Mouse (Mus musculus): Measurements from ENCODE around the gene Six6.
A peak's percentile ranks its signal among the peaks of the same experiment; 100 is the strongest.

Six6 gene

DNA sequence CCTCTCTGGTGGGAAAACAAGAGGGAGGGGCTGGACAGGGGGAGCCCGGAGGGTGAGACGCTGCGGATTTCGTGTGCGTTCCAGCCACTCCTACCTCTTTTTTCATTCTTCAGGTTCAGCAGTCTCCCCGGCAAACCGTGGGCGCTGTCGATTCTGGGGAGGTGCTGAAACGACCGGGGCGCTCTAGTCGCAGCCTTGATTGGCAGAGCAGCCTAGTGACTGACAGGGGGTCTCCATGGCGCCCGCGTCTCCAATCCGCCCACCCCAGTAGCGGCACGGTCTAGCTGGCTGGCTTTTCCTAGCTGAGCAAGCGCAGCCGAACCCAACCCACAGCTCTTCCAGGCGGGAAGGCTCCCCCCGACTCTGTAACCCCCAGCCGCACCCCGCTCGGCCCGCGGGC, at the start of gene Six6:
Gene Six6 (plus strand): TSS at position 277 of the 400 bp plus-strand sequence.
- no peak for DNase-seq

DNA sequence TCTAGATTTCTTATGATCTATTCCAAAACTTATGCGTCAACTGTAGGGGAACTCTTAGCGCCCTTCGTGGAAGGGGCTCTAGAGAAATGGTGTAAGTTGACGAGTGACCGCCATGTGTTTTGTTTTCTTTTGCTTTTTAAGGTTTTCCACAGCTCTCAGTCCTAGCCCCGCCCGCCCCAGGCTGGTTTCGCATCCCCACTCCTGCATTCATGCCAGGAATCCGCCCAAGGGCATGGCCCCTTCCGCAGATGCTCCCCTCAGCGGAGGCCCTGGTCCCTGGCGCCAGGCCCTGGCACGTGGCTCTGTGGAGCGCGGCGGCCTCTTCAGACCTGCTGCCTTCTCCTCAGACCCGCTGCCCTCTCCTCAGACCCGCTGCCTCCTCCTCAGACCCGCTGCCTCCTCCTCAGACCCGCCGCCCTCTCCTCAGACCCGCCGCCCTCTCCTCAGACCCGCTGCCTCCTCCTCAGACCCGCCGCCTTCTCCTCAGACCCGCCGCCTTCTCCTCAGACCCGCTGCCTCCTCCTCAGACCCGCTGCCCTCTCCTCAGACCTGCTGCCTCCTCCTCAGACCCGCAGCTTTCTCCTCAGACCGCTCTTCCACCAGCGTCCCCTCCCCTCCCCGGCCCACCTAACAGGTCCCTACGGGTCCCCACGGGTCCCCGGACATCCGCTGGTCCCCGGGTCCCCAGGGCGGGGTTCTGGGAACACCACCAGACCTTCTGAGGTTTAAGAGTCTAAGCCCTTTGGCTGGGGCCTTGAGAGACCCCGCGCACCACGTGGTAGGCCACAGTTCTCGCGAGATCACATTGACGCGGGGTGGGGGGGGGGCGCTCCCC, 22.3 kb upstream of the Six6 start:
- no peak for DNase-seq

DNA sequence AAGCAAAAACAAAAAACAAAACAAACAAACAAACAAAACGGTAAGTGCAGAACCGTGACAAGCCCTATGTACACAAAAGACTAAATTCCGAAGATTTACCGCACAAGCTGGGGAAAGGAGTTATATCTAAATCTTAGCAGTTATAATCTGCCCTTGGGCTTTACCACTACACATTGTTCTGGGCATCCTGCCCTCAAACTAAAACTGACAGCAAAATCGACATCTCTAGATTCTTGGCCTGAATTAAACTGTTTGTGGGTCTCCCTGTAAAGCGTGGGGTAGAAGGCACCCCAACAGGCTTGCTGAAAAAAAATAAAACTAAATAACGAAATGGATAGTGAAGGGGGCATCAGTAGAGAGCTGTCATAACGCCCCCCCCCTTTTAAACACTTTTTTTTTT, 2.9 kb upstream of the Six6 start:
- DNase-seq: no peak

DNA sequence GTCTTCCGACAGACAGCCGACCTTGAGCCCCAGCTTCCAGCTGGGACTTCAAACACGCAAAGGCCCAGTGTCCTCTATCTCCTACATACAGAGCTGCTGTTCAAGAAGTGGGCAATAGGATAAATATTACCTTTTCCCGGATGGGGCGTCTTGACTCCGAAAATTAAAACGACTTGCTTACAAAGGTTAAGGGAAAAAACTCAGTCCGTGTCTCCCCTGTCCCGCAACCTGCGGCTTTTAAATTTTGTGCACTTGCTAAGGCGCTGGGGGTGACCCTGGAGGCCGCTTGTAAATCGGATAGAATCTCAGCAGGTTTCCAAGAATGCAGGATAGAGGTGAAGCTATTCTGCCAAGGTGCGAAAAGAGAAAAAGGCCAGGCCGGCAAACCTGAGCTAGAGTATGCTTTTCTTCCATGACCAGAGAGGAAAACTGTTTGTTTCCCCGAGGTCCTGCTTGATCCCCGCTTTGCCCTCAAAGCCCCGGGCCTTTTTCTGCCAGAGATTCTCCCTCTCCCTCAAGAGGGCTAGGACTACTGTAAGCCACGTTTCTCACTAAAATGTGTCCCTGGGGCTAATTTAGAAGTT, 2.1 kb upstream of the Six6 start:
- no peak for DNase-seq

DNA sequence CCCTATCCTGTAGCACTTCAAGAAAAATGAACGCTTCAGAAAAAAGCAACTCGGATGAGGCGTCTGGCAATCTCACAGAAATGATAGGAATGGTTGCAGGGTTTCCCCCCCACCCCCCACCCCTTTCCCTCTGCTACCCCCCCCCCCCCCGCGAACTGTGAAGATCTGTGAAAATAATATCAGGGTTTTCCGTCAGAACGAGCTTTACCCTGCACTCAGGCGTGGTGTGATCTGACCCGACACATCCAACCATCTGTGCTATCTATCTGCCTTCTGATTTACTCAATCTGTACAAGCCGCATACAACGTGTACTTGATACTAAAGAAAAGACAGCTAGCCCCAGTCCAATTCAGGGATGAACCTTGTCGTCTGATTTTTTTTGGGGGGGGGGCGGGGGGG, 1.5 kb upstream of the Six6 start:
- no peak for DNase-seq

DNA sequence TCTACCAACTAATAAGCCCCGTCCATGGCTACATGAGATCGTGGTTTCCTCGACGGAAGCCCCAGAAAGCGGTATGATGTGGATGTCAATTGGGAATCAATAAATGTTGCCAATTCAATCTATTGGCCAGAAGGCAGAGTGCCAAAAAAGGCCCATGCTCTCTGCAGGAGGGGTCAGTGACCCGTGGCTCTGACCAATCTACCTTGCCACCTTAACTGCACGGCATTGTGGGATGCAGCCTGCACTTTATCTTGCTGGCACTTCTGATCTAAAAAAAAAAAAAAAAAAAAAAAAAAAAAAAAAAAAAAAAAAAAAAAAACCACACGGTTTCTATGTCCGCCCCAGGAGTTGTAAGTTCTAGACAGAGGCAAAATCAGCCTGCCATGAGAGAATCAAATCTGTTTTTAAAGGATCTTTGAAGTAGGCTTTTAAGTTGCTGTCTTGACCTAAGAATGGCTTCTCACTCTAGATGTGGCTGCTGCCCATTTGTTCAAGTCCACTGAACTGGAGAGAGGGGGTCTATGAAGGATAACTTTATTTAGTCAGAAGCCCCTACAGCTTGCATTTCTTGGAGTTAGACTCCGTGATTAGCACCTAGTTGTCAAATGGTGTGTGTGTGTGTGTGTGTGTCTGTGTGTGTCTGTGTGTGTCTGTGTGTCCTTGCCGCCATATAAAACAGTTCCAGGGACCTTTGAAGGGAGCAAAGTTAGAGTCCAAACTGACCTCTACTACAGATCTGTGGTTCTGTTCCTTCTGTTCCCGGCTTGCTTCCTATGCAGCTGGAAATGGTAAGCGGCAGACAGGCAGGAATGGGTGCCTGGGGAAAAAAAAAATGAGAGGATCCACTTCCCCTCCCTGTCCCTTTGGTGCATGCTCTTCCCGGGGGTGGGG, 847 bp upstream of the Six6 start:
- DNase-seq: no peak

DNA sequence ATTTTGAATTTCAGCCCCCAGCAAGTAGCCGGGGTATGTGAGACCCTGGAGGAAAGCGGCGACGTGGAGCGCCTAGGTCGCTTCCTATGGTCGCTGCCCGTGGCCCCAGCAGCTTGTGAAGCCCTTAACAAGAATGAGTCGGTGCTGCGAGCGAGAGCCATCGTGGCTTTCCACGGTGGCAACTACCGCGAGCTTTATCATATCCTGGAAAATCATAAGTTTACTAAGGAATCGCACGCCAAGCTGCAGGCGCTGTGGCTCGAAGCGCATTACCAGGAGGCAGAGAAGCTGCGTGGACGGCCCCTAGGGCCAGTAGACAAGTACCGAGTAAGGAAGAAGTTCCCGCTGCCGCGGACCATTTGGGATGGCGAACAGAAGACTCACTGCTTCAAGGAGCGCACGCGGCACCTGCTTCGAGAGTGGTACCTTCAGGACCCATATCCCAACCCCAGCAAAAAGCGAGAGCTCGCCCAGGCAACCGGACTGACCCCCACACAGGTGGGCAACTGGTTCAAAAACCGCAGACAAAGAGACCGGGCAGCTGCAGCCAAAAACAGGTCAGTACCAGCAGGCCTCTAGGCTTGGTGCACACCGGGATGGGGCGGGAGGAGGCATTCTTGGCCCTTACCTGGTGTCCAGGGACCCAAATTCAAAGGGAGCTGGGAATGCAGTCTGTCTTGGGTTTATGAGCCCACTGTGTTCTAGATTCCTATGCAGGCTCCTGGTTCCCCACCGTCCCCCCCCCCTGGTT, 554 bp downstream of the Six6 start, which contains the start of gene 4930447C04Rik:
Gene 4930447C04Rik (minus strand): TSS at position 704 of the 751 bp plus-strand sequence.
- DNase-seq: no peak

DNA sequence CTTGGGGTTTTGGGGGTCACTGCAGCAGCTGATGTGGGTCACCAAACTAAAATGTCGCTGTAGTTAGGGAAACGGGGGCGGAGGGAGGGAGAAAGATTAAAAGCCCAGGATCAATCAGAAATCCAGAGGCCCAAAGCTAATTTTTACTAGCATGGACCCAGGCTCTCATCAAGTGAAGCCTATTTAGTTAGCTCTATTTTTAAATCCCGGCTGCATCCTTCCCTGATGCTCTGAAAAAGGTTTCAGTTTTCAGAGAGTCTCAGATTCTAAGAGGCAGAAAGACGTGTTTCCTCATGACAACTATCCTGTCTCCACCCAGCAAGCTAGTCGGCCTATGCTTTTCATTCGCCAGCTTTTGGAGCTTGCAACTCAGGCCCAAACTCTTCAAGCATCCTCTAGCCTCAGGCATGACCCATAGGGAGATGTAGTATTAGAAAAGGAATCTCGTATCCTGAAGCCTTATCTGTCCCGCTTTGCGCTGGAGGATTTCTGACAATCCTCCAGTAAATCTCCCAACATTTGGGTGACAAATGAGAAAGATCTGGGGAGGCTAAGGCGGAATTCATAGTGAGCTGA, 1.2 kb downstream of the Six6 start:
- no peak for DNase-seq

DNA sequence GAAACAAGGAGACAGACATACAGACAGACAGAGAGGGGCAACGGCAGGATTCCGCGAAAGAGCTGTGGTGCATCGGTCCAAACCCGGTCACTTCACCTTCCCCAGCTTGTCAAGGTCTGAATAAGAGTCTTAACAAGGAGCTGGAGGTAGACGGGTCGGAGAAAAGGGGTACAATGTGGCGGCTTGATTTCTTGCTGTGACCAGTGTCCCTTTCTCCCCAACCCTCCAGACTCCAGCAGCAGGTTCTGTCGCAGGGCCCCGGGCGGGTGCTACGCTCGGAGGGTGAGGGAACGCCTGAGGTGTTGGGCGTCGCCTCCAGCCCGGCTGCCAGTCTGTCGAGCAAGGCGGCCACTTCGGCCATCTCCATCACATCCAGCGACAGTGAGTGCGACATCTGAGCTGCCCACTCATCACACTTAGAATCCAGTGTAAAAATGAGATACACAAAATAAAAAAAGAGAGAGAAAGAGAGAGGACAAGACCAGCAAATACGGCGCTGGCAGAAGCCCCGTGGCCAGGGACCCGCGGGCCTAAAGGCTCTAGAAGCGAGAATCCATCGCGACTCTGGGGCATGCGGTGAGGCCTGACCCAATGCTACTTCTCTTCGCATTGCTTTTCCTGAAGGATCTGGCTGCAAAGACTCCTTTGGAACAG, 1.8 kb downstream of the Six6 start:
- no peak for DNase-seq

DNA sequence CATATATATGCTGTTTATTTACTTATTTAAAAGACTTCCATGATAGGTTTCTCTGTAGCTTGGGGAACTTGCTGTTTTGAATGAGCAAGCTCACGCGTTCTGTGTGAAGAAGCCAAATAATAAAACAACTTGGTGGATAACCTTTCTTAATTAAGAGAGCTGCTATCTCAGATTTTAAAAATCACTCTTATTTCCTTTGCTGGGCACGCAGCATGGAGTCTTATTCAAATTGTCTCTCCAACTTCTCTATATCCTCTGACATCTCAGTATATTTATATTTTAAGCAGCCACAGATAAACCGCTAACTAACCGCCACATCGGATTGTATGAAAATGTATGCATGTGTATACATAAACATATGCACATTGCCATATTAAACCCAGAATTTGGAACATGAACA, 2.5 kb downstream of the Six6 start:
- no peak for DNase-seq

DNA sequence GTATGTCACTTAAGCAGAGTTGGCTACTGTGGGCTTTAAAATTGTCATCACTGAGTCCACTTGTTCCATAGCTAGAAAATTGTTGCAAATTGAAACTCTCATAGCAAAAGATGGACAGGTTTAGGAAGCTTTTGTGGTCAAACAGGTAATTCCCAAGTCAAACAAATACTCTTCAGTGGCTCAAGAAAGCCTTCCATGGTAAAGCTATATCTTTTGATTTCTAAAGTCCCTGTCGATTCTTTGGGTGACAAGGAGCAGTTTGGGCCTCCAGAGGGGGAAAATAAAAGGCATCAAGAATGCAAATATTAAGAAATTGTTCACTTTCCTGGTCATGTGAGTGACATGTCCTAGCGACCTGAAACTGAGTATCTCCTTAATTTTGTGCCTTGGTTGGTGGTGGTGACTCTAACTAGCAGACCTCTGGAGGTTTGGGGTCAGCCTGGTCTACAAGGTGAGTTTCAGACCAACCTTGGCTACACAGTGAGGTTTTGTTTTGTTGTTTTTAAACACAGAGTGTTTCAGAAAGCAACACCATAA, 4.0 kb downstream of the Six6 start:
- no peak for DNase-seq

DNA sequence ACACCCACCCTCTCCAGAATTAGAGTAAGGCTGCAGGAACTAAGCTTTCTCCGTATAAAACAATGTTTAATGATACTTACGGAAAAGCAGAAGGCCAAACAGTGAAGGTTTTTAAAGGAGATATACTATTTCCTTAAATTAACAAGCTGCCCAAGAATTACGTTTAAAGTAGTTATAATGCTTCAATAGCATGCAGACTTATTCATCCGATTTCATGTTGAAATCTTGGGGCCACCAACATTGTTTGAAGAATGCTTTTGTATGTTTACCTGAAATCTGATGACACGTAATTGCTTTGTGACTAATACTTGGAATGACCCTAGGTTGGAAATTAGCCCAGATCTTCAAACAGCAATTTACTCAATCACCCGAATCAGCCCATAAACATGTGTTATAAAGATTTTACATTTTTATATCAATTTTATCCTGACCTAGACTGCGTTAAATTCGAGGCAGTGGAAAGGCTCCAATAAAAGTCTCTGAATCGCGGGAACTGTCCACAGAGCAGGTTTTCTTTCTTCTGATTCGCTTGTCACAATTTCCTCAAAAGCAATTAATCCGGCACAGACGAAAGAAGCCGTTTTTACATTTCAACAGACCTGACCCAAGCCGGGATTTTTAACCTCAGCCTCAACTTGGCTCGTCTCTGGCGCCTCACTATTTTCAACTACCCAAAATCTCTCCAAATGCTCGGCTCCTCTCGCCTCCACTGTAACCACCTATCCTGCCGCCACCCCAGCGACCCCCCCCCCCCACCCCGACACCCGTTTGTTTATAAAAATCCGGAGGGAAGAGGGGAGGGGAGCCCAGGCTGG, 4.9 kb downstream of the Six6 start:
- no peak for DNase-seq

DNA sequence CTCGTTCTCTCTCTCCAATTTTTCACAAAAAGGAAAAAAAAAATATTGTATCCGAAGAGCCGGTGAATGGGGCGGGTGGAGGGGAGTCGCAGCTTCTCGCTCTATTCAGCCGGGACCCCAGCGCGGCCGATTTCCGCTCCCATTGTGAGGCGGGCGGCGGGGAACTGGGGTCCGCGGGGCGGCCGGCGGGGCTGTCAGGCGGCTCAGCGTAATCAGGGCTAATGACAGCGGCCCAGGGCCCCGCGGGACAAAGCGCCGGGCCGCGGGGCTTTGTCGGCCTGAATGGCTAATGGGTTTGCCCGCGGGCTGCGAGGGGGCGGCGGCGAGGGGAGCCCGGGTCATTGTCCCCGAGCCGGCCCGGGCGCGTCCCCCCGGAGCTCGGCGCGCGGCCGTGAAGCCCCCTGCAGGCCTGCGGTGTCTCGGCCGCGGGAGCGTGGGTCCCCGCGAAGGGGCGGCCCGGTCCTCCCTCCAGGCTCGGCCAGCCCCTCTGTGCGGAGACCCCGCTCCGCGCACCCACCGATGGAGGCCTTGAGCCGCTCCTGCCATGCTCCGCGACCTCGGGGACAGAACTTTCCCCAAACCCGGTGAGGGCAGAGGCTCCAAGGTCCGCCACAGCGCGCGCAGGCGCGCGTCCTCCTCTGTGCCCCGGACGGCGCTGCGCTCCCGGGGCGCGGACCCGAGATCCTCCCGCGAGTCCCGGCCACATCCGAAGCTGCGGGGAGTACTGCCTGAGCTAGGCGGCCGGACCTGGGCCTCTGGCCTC, 5.8 kb downstream of the Six6 start:
- peak; percentile 73 for DNase-seq

DNA sequence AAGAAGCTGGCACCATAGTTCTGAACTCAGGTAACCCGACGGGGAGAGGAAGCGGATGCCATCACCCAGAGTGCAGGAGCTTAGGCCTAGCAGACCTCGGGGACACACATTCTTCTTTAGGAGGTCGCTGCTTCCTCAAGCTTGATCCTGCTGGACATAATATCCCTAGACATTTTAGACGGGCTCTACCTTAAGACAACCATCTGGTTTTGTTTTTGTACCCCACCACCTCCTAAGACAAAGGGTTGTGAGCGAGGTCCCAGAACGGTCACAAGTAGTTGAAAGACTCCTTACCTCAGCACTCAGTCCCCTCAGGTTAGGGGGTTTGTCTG, 6.3 kb downstream of the Six6 start:
- no peak for DNase-seq

DNA sequence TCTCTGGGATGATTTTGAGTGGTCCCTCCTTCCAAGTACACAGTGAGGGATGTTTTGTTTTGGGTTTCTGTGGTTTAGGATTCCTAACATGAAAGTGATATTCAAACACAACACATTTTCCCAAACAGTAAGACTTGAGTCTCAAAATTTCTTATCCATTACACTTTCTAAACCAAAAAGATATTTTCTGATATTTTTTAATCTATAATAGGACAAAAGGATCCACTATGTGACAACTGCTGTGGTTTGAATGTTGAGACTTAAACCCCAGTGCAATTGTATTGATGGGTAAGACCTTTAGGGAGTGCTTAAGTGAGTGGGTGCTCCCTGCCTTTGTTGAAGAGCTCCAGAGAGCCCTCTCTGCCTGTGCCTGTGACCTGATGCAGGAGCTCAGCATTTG, 7.1 kb downstream of the Six6 start:
- no peak for DNase-seq

DNA sequence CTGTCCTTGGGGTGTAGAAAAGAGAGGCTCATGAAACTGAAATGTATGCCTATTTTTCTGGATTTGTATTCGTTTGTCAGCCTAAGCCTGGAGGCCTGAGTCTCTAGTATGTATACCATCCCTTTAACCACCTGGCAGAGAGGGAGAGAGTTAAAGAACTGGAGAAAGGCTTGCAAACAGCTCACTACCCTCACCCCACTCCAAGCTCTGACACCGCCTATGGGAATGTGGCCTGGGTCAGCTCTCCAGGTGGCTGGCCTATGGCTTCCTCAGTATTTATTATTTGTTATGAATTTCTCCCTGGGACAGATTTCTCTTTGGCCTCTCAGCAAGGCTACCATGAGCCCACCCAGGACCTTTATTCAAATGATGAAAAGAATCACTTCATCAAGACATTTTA, 7.6 kb downstream of the Six6 start:
- peak; percentile 21 for DNase-seq

DNA sequence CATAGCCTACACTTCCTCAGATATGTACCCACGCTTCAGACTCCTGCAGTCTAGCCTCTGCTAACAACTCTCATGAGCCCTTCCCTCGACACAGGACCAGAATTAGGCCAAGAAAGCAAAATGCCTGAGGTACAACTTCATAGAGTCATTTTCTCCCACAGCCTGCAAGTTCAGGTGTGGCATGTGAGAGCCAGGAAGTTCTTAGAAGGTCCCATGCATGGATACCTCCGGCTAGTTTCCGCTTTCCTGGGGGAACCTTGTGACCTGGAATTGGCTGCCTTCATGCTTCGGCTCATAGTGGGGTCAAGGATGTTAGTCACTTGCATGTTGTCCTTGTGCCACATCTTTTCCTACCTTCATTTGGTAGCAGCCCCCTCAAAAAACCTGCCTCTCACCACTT, 13.4 kb downstream of the Six6 start:
- DNase-seq: peak; percentile 52

DNA sequence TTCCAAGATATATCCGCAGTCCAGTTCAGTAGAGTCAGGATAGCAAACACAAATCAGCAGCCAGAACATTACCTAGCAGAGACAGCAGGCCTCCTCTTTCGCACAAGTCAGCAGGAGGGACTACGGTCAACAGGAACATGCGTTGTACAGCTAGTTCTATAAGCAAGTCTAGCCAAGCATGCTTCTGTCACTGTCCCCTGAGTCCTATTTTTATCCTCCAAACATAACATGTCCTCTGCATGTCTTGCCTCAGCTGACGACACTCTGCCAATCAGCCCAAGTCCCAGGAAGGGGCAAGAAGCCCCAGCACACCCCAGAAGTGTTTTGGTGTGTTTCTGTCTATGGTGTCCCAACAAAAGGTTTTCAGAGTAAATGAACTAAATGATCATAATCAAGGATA, 14.2 kb downstream of the Six6 start:
- peak; percentile 81 for DNase-seq

DNA sequence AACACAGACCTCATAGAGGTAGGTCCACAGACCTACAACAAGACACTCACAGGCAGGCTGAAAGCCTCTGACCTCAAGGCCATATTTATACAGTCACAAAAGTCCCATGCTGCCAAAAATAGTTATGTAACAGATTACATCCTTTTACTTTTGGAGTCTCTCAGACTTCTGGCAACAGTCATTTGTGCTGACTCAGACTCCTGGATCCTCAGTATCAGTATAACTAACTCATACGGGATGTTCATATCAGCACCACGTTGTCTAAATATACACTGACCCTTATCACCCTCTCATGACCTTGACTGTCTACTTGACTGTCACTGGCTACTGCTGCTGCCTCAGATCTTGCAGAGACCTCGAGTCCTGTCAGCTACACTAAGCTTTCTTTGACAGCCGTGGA, 15.2 kb downstream of the Six6 start:
- DNase-seq: peak; percentile 88

DNA sequence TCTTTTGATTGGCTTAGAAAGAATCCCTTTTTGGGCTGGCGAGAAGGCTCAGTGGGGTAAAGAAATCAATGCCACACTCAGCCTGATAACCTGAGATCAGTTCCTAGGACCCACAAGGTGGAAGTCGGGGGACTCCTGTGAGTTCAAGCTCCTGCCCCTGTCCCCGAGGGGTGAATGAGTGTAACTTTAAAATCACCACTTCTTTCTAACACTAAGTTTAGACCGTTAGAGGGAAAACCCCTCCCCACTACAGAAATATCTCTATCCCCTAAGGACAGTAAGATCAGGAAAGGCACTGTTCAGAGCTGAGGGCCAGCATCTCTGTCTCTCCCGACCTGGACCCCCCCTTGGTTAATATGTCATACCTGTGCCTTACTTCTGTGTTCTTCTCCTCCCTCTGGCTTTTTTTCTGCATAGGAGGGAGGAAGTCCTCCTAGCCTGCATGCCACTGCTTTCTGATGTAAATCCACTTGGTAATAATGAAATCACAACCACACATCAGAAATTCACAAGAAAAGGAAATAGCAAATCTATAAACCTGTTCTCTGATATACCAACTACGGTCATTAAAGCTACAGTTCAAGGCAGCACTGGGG, 18.2 kb downstream of the Six6 start:
- DNase-seq: no peak
